Mouse (Mus musculus) kidney, embryonic 14.5 days (tissue): ENCODE data around the gene Shc1. TPM values are rescaled to one million over a fixed set of nuclear protein-coding genes. Genes with fewer than 3 reads are reported as not detected.

Source experiments
- ATAC-seq: fragments of 200-750 bp; cut with Nextera tagmentation; 2 replicates; pipeline ENCODE4 v1.8.0; 2017; ENCODE audit warnings: moderate number of reproducible peaks, mild to moderate bottlenecking, moderate TSS enrichment, moderate library complexity; ENCODE audit not compliant: low FRiP score, low TSS enrichment
- H3K27ac ChIP-seq: fragments of 300-500 bp; sonication (generic); 2 replicates; pipeline ENCODE4 v1.5.1; 2014; ENCODE audit warnings: low read depth, mild to moderate bottlenecking, low read length, moderate library complexity, mixed read lengths
- H3K27me3 ChIP-seq: fragments of 300-500 bp; sonication (generic); 2 replicates; pipeline ENCODE4 v1.6.1; 2014; ENCODE audit warnings: mild to moderate bottlenecking, low read length; ENCODE audit not compliant: control insufficient read depth, insufficient read depth
- H3K36me3 ChIP-seq: fragments of 300-500 bp; sonication (generic); 2 replicates; pipeline ENCODE4 v1.6.1; 2014; ENCODE audit warnings: low read length, mixed read lengths; ENCODE audit not compliant: control insufficient read depth, insufficient read depth
- H3K4me1 ChIP-seq: fragments of 300-500 bp; sonication (generic); 2 replicates; pipeline ENCODE4 v1.6.1; 2014; ENCODE audit warnings: low read length, mixed read lengths; ENCODE audit not compliant: control insufficient read depth, insufficient read depth
- H3K4me2 ChIP-seq: fragments of 300-500 bp; sonication (generic); replicated peaks from 2 replicates; pipeline ENCODE4 v1.6.1; 2014; ENCODE audit warnings: low read depth, mild to moderate bottlenecking, low read length
- H3K4me3 ChIP-seq: fragments of 300-500 bp; sonication (generic); 2 replicates; pipeline ENCODE4 v1.5.1; 2014; ENCODE audit warnings: mild to moderate bottlenecking, low read length
- H3K9ac ChIP-seq: fragments of 300-500 bp; sonication (generic); 2 replicates; pipeline ENCODE4 v1.6.1; 2014; ENCODE audit warnings: low read depth, mild to moderate bottlenecking, low read length, moderate library complexity
- H3K9me3 ChIP-seq: fragments of 300-500 bp; sonication (generic); 2 replicates; pipeline ENCODE4 v1.6.1; 2016; ENCODE audit warnings: low read length; ENCODE audit not compliant: control insufficient read depth
- WGBS: fragments of 180-500 bp; shearing (Covaris S2); extraction: QIAGEN DNeasy Blood & Tissue Kit; methylation state at CpG from one replicate; pipeline ENCODE4 v1.1.7; 2014; 5-methylcytosine and 5-hydroxymethylcytosine counted together
- polyA plus RNA-seq: library from polyadenylated mRNA; unstranded; fragments of >200 nt; fragmentation: Nextera tagmentation; extraction: Ambion mirVana; gene quantifications from 2 replicates; pipeline ENCODE4 v1.2.1, GENCODE M21; 2014

The Shc1 gene
- polyA plus RNA-seq, 1 experiment from 2014 or later = 64.0 TPM

GRCm38 (mm10) chr3:89394894-89395256 is 23.4 kb upstream of the Shc1 start:
- peak; percentile 13 for ATAC-seq
- H3K4me2 ChIP-seq = peak overlapping the region; percentile 99
- H3K4me3 ChIP-seq = peak overlapping the region; percentile 51
- H3K9me3 ChIP-seq = no peaks in the 10 kb centered on the region
- no peaks in the 10 kb centered on the region for H3K27me3 ChIP-seq
- H3K9ac ChIP-seq = peak overlapping the region; percentile 57; the same call in 1 of the 2 replicates
- H3K4me1 ChIP-seq = peaks cover 32% of the 10 kb centered on the region
- H3K27ac ChIP-seq = peak overlapping the region; percentile 74
- H3K36me3 ChIP-seq = no peaks in the 10 kb centered on the region
- WGBS = under 1% methylated on average over 12 of the region's 12 CpGs

- Histone ChIP-seq H3K9me3 (no peaks in the 10 kb centered on the region), H3K9ac (peak overlapping the region; percentile 57; the same call in 1 of the 2 replicates), H3K27me3 (no peaks in the 10 kb centered on the region), H3K27ac (peak overlapping the region; percentile 74; the same call in 1 of the 2 replicates), H3K4me1 (peaks cover 27% of the 10 kb centered on the region), H3K4me3 (peak overlapping the region; percentile 51), H3K36me3 (no peaks in the 10 kb centered on the region), H3K4me2 (peak overlapping the region; percentile 99)
- 2% methylated on average over 10 of the region's 10 CpGs for WGBS
- ATAC-seq = no peak
Observed at GRCm38 (mm10) chr3:89395419-89395805, 22.8 kb upstream of the Shc1 start.

- peak overlapping the region; percentile 42; the same call in 1 of the 2 replicates for H3K27ac ChIP-seq
- peak; percentile 22; the same call in 1 of the 2 replicates for ATAC-seq
- WGBS = under 1% methylated on average over 44 of the region's 44 CpGs
Observed at GRCm38 (mm10) chr3:89395806-89396653, 22.2 kb upstream of the Shc1 start.

GRCm38 (mm10) chr3:89396654-89397005 is 21.6 kb upstream of the Shc1 start:
- peak overlapping the region; percentile 99 for H3K4me2 ChIP-seq
- 2% methylated on average over 4 of the region's 4 CpGs for WGBS
- H3K9me3 ChIP-seq = no peaks in the 10 kb centered on the region
- H3K9ac ChIP-seq = no peak overlapping the region; the same call in 1 of the 2 replicates
- H3K4me3 ChIP-seq = peak overlapping the region; percentile 51
- no peak overlapping the region for H3K27ac ChIP-seq
- no peak for ATAC-seq
- no peaks in the 10 kb centered on the region; the same call in 1 of the 2 replicates for H3K36me3 ChIP-seq
- no peaks in the 10 kb centered on the region for H3K27me3 ChIP-seq
- H3K4me1 ChIP-seq = peaks cover 16% of the 10 kb centered on the region; the same call in 1 of the 2 replicates

More at GRCm38 (mm10) chr3:89395806-89396653, 22.2 kb upstream of the Shc1 start:
- Histone ChIP-seq H3K27me3 (no peaks in the 10 kb centered on the region), H3K4me3 (peak overlapping the region; percentile 51), H3K4me1 (peaks cover 22% of the 10 kb centered on the region), H3K4me2 (peak overlapping the region; percentile 99), H3K9ac (peak overlapping the region; percentile 57), H3K36me3 (no peaks in the 10 kb centered on the region), H3K9me3 (no peaks in the 10 kb centered on the region)

GRCm38 (mm10) chr3:89401329-89401728 is 16.9 kb upstream of the Shc1 start:
- Histone ChIP-seq H3K9me3 (no peaks in the 10 kb centered on the region), H3K9ac (no peak overlapping the region), H3K4me2 (no peak overlapping the region), H3K27ac (no peak overlapping the region), H3K4me3 (no peak overlapping the region), H3K36me3 (peaks cover 14% of the 10 kb centered on the region; the same call in 1 of the 2 replicates), H3K27me3 (no peaks in the 10 kb centered on the region), H3K4me1 (no peaks in the 10 kb centered on the region)
- 94% methylated on average over 7 of the region's 7 CpGs for WGBS
- no peak for ATAC-seq

GRCm38 (mm10) chr3:89402693-89403092 is 15.6 kb upstream of the Shc1 start, which contains the start of gene Lenep:
Gene Lenep (minus strand): TSS chr3:89402793.
- ATAC-seq = no peak
- WGBS = 83% methylated on average over 5 of the region's 5 CpGs
- H3K36me3 ChIP-seq = peaks cover 14% of the 10 kb centered on the region; the same call in 1 of the 2 replicates
- no peak within 1 kb of the TSS for H3K4me2 ChIP-seq
- H3K27ac ChIP-seq = no peak within 1 kb of the TSS
- no peaks in the 10 kb centered on the region for H3K27me3 ChIP-seq
- no peak within 1 kb of the TSS for H3K4me3 ChIP-seq
- H3K9me3 ChIP-seq = no peaks in the 10 kb centered on the region
- H3K4me1 ChIP-seq = no peaks in the 10 kb centered on the region
- H3K9ac ChIP-seq = no peak within 1 kb of the TSS

- Histone ChIP-seq H3K36me3 (peaks cover 19% of the 10 kb centered on the region; the same call in 1 of the 2 replicates), H3K4me2 (no peak overlapping the region), H3K9me3 (no peaks in the 10 kb centered on the region), H3K4me1 (peaks cover 5% of the 10 kb centered on the region; the same call in 1 of the 2 replicates), H3K4me3 (no peak overlapping the region), H3K9ac (no peak overlapping the region), H3K27me3 (no peaks in the 10 kb centered on the region), H3K27ac (no peak overlapping the region)
- WGBS = 93% methylated on average over 6 of the region's 6 CpGs
- no peak for ATAC-seq
Observed at GRCm38 (mm10) chr3:89406887-89407286, 11.4 kb upstream of the Shc1 start.

GRCm38 (mm10) chr3:89408448-89408847 is 9.8 kb upstream of the Shc1 start:
- no peak overlapping the region for H3K4me3 ChIP-seq
- H3K27me3 ChIP-seq = no peaks in the 10 kb centered on the region
- peaks cover 5% of the 10 kb centered on the region; the same call in 1 of the 2 replicates for H3K4me1 ChIP-seq
- H3K9me3 ChIP-seq = no peaks in the 10 kb centered on the region
- no peak overlapping the region for H3K27ac ChIP-seq
- H3K36me3 ChIP-seq = peaks cover 14% of the 10 kb centered on the region; the same call in 1 of the 2 replicates
- no peak for ATAC-seq
- no peak overlapping the region for H3K9ac ChIP-seq
- WGBS = 65% methylated on average over 16 of the region's 16 CpGs
- no peak overlapping the region for H3K4me2 ChIP-seq

GRCm38 (mm10) chr3:89409701-89410100 is 8.5 kb upstream of the Shc1 start:
- no peak overlapping the region for H3K4me2 ChIP-seq
- no peaks in the 10 kb centered on the region for H3K27me3 ChIP-seq
- no peaks in the 10 kb centered on the region for H3K9me3 ChIP-seq
- H3K4me1 ChIP-seq = peaks cover 5% of the 10 kb centered on the region; the same call in 1 of the 2 replicates
- WGBS = 91% methylated on average over 3 of the region's 3 CpGs
- H3K27ac ChIP-seq = no peak overlapping the region
- H3K36me3 ChIP-seq = peaks cover 22% of the 10 kb centered on the region
- no peak overlapping the region for H3K9ac ChIP-seq
- H3K4me3 ChIP-seq = no peak overlapping the region
- ATAC-seq = no peak
